Mouse (Mus musculus) liver, embryonic 12.5 days (tissue): Measurements from ENCODE around the gene Gtf2f2. TPM values are rescaled to one million over a fixed set of nuclear protein-coding genes. Genes with fewer than 3 reads are reported as not detected.
"Not testable (repeated sequence)": the region's sequence is repeated elsewhere in the genome, so short reads cannot be mapped to it uniquely, and the experiment has no call there.

Source experiments
- ATAC-seq: fragments of 200-750 bp; cut with Nextera tagmentation; 2 replicates; pipeline ENCODE4 v1.8.0; 2017; ENCODE audit warnings: moderate number of reproducible peaks, mild to moderate bottlenecking, moderate library complexity
- H3K27ac ChIP-seq: fragments of 300-500 bp; sonication (generic); 2 replicates; pipeline ENCODE4 v1.5.1; 2016; ENCODE audit warnings: mild to moderate bottlenecking
- H3K27me3 ChIP-seq: fragments of 300-500 bp; sonication (generic); replicated peaks from 2 replicates; pipeline ENCODE4 v1.6.1; 2016; ENCODE audit warnings: mild to moderate bottlenecking, moderate library complexity
- H3K36me3 ChIP-seq: fragments of 300-500 bp; sonication (generic); 2 replicates; pipeline ENCODE4 v1.6.1; 2016; ENCODE audit warnings: mild to moderate bottlenecking, moderate library complexity
- H3K4me1 ChIP-seq: fragments of 300-500 bp; sonication (generic); 2 replicates; pipeline ENCODE4 v1.6.1; 2016
- H3K4me2 ChIP-seq: fragments of 300-500 bp; sonication (generic); 2 replicates; pipeline ENCODE4 v1.6.1; 2016; ENCODE audit warnings: mild to moderate bottlenecking, moderate library complexity
- H3K4me3 ChIP-seq: fragments of 300-500 bp; sonication (generic); 2 replicates; pipeline ENCODE4 v1.5.1; 2016; ENCODE audit warnings: mild to moderate bottlenecking, moderate library complexity
- H3K9ac ChIP-seq: fragments of 300-500 bp; sonication (generic); 2 replicates; pipeline ENCODE4 v1.6.1; 2016; ENCODE audit warnings: mild to moderate bottlenecking, moderate library complexity
- H3K9me3 ChIP-seq: fragments of 300-500 bp; sonication (generic); replicated peaks from 2 replicates; pipeline ENCODE4 v1.6.1; 2016; ENCODE audit warnings: mild to moderate bottlenecking, moderate library complexity
- WGBS: fragments of 180-500 bp; shearing (Covaris S2); methylation state at CpG from one replicate; pipeline ENCODE4 v1.1.7; 2016; ENCODE audit not compliant: insufficient replicate concordance; 5-methylcytosine and 5-hydroxymethylcytosine counted together
- polyA plus RNA-seq: library from polyadenylated mRNA; unstranded; fragments of >200 nt; fragmentation: Nextera tagmentation; extraction: Ambion mirVana; gene quantifications from 2 replicates; pipeline ENCODE4 v1.2.1, GENCODE M21; 2016

Gtf2f2 gene
- polyA plus RNA-seq, 1 experiment from 2014 or later, result 40.8 TPM

DNA sequence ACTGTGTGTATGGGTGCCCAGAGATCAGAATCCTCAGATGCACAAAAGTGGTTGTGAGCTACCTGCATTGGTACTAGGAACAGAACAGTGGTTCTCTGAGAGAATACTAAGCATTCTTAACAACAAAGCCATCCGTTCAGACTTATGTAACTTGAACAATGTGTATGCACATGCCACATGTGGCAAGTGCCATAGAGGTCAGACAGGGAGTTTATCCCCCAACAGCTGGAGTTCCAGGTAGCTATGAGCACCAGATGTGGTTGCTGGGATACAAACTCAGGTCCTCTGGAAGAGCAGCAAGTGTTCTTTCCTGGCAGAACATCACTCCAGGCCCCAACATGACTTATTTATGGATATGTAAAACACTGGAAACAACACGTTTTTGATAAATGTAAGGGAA, 57.7 kb downstream of the Gtf2f2 start:
- no peak overlapping the region for H3K27ac ChIP-seq
- 62% methylated on average over 2 of the region's 2 CpGs for WGBS
- no peaks in the 10 kb centered on the region for H3K36me3 ChIP-seq

DNA sequence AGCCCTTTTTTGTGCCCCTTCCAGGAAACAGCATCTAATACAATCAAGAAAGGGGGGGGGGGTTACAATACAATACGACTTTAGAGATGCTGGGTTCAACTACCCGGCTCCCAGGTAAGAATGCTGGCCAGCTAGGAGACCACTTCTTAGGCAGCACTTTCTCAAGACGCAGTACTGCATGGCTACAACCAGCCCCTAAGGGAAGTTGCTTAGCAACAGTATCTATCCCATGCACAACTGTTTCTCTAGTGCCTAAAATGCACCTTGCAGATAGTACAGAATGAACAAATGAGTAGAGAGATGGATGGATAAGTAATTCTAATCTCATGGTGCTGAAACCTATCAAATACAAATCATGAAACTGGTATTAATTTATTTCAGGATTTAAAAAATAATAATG, 63.0 kb downstream of the Gtf2f2 start:
- Histone ChIP-seq H3K4me2 (no peak overlapping the region), H3K36me3 (0 out of 2 replicates have a peak, but pooled peaks cover 7% of the 10 kb centered on the region), H3K9me3 (no peaks in the 10 kb centered on the region), H3K27ac (no peak overlapping the region), H3K4me1 (peaks cover 9% of the 10 kb centered on the region), H3K27me3 (no peaks in the 10 kb centered on the region), H3K4me3 (no peak overlapping the region), H3K9ac (no peak overlapping the region)
- 51% methylated on average over 3 of the region's 3 CpGs for WGBS
- ATAC-seq, result no peak

More for the DNA sequence above, 57.7 kb downstream of the Gtf2f2 start:
- Histone ChIP-seq H3K27me3 (no peaks in the 10 kb centered on the region), H3K9ac (no peak overlapping the region), H3K4me1 (0 out of 2 replicates have a peak, but pooled peaks cover 9% of the 10 kb centered on the region), H3K4me3 (no peak overlapping the region), H3K9me3 (no peaks in the 10 kb centered on the region), H3K4me2 (no peak overlapping the region)
- no peak for ATAC-seq

DNA sequence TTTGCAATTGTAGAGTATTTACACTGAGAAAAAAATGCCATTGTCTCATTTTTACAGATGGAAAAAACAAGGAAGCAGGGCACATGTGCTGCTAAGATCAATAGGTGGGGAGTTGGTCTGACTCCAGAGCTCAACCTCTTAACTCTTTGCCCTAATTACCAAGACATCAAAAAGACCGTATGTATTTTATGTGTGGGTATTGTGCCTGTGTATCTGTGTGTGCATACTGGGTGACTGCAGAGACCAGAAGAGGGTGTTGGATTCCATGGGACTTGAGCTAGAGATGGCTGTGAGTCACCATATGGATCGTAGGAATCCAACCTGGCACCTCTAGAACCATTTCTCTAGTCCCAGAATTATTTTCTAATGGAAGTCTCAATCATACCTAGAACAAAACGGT, 68.3 kb downstream of the Gtf2f2 start:
- Histone ChIP-seq H3K4me2 (no peak overlapping the region), H3K27ac (no peak overlapping the region), H3K9ac (no peak overlapping the region), H3K36me3 (0 out of 2 replicates have a peak, but pooled peaks cover 7% of the 10 kb centered on the region), H3K4me3 (no peak overlapping the region), H3K27me3 (no peaks in the 10 kb centered on the region), H3K4me1 (no peaks in the 10 kb centered on the region), H3K9me3 (no peaks in the 10 kb centered on the region)
- 85% methylated on average over 3 of the region's 3 CpGs for WGBS
- no peak for ATAC-seq

DNA sequence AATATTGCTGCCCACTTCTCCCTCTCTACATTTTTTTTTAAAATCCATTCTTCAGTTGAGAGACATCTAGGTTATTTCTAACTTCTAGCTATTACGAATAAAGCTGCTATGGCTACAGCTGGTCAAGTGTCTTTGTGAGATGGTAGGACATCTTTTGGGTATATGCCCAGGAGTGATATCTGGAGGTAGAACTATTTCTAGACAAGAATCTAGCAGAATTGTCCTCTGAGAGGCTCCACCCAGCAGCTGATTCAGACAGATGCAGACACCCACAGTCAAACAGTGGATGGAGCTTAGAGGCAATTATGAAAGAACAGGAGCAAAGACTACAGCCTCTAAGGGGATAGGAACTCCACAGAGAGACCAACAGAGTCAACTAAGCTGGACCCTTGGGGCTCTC, 69.2 kb downstream of the Gtf2f2 start:
- 0 out of 2 replicates have a peak, but pooled peaks cover 5% of the 10 kb centered on the region for H3K36me3 ChIP-seq
- H3K4me2 ChIP-seq, result no peak overlapping the region
- H3K9me3 ChIP-seq, result no peaks in the 10 kb centered on the region
- ATAC-seq, result no peak
- H3K27me3 ChIP-seq, result no peaks in the 10 kb centered on the region
- 77% methylated on average over 1 of the region's 1 CpGs for WGBS
- H3K4me1 ChIP-seq, result no peaks in the 10 kb centered on the region
- no peak overlapping the region for H3K9ac ChIP-seq
- H3K4me3 ChIP-seq, result no peak overlapping the region
- no peak overlapping the region for H3K27ac ChIP-seq

DNA sequence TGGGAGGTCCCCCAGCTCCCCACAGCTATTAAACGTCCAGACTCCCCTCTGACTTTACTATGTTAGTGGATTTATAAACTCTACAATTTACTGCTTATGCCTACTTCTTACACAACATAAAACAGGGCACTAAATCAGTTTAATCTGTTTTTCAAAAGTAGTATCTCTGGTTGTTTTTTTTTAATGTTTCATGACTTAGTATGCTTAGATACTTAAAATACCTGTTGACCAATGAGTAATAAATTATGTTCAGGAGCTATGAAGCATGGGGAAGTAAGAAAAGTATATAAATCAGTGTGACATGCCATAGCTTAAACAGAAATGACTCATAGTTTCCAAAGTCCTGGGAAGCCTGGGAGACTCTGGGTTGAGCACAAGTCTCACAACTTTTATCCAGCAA, 73.0 kb downstream of the Gtf2f2 start:
- H3K4me2 ChIP-seq, result no peak overlapping the region
- WGBS, result 69% methylated on average over 1 of the region's 1 CpGs
- no peaks in the 10 kb centered on the region for H3K27me3 ChIP-seq
- H3K27ac ChIP-seq, result no peak overlapping the region
- H3K9ac ChIP-seq, result no peak overlapping the region
- H3K9me3 ChIP-seq, result no peaks in the 10 kb centered on the region
- ATAC-seq, result no peak
- no peaks in the 10 kb centered on the region for H3K36me3 ChIP-seq
- H3K4me1 ChIP-seq, result no peaks in the 10 kb centered on the region
- no peak overlapping the region for H3K4me3 ChIP-seq

- Histone ChIP-seq H3K9ac (no peak overlapping the region), H3K4me2 (no peak overlapping the region), H3K4me3 (no peak overlapping the region), H3K27me3 (no peaks in the 10 kb centered on the region), H3K27ac (no peak overlapping the region), H3K9me3 (no peaks in the 10 kb centered on the region), H3K4me1 (no peaks in the 10 kb centered on the region), H3K36me3 (peaks cover 7% of the 10 kb centered on the region)
- 70% methylated on average over 2 of the region's 2 CpGs for WGBS
- no peak for ATAC-seq
Measured at GRCm38 (mm10) chr14:75934359-75934758, 76.3 kb downstream of the Gtf2f2 start.

DNA sequence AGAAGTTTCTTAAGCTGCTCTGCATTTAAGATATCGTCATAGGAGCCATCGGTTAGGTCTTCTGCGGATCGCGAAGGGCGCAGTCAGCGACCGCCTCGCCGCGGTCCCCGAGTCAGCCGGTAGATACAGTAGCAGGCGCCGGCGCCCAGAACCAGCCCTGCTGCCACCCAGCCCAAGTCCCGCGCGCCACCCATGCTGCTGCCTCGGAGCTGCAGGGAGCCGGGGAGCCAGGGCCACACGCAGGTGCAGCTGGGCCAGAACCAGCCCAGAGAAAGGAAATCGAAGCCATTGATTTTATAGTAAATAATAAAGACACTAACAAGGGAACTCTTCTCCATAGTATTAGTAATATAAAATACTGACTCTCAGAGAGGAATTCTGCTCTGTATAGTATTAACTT, 79.4 kb downstream of the Gtf2f2 start:
- H3K9ac ChIP-seq, result no peak overlapping the region
- peaks cover 7% of the 10 kb centered on the region for H3K36me3 ChIP-seq
- H3K27me3 ChIP-seq, result no peaks in the 10 kb centered on the region
- no peak overlapping the region for H3K4me3 ChIP-seq
- 92% methylated on average over 23 of the region's 23 CpGs for whole genome bisulfite sequencing
- no peak overlapping the region for H3K4me2 ChIP-seq
- H3K4me1 ChIP-seq, result no peaks in the 10 kb centered on the region
- H3K9me3 ChIP-seq, result no peaks in the 10 kb centered on the region
- ATAC-seq, result no peak
- no peak overlapping the region for H3K27ac ChIP-seq

DNA sequence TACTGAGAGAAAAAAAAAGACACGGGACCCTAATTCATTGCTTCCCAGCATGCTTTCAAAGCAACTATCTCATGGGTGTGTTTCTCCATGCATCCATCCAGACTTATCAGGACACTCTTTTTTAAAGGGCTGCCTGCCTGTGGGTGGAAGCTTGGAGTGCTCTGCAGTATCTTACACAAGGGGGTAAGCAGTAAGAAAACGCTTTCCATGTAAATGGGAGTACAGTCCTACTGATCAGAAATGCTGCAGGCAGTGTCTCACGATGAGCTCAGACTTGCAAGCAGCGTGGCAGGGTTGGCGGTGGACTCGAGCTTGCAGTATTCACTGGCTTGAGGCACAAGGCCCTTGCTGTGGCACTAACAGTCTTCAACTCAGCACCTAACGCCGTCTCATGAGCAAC, 81.0 kb downstream of the Gtf2f2 start:
- not testable (repeated sequence) for H3K4me1 ChIP-seq, H3K9me3 ChIP-seq, H3K4me2 ChIP-seq, H3K27ac ChIP-seq, H3K36me3 ChIP-seq, H3K4me3 ChIP-seq, H3K27me3 ChIP-seq, H3K9ac ChIP-seq, ATAC-seq
- 87% methylated on average over 8 of the region's 8 CpGs for WGBS

- no peak overlapping the region for H3K9ac ChIP-seq
- no peak for ATAC-seq
- H3K9me3 ChIP-seq, result no peaks in the 10 kb centered on the region
- H3K4me1 ChIP-seq, result no peaks in the 10 kb centered on the region
- no peaks in the 10 kb centered on the region for H3K27me3 ChIP-seq
- no peaks in the 10 kb centered on the region for H3K36me3 ChIP-seq
- no peak overlapping the region for H3K4me2 ChIP-seq
- H3K4me3 ChIP-seq, result no peak overlapping the region
- WGBS, result 79% methylated on average over 1 of the region's 1 CpGs
- H3K27ac ChIP-seq, result no peak overlapping the region
Measured at GRCm38 (mm10) chr14:75923314-75924052, 87.2 kb downstream of the Gtf2f2 start.

DNA sequence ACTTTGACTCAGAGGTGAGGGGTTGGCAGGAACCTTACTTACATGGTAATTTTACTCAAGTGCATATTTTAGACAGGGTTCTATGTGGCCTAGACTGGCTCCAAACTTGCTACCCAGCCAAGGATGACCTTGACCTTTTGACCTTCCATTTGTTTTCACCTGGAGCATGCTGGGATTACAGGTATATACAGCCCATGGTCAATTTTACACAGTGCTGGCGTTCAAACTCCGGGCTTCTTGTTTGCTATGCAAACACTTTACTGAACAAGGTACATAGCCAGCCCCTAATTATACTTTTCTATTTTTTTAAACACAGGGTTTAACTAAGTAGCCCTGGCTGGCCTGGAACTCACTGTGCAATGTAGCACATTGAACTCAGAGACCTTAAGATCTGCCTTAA, 98.0 kb downstream of the Gtf2f2 start:
- Histone ChIP-seq H3K4me3 (no peak overlapping the region), H3K9ac (no peak overlapping the region), H3K36me3 (peaks cover 8% of the 10 kb centered on the region), H3K9me3 (no peaks in the 10 kb centered on the region), H3K4me1 (no peaks in the 10 kb centered on the region), H3K27ac (no peak overlapping the region), H3K27me3 (no peaks in the 10 kb centered on the region), H3K4me2 (no peak overlapping the region)
- 79% methylated on average over 2 of the region's 2 CpGs for WGBS
- peak; percentile 61 for ATAC-seq

- H3K36me3 ChIP-seq, result peaks cover 8% of the 10 kb centered on the region
- H3K9ac ChIP-seq, result no peak overlapping the region
- H3K4me1 ChIP-seq, result no peaks in the 10 kb centered on the region
- no peaks in the 10 kb centered on the region for H3K9me3 ChIP-seq
- 89% methylated on average over 6 of the region's 6 CpGs for WGBS
- no peak for ATAC-seq
- H3K4me2 ChIP-seq, result no peak overlapping the region
- no peaks in the 10 kb centered on the region for H3K27me3 ChIP-seq
- no peak overlapping the region for H3K4me3 ChIP-seq
- H3K27ac ChIP-seq, result no peak overlapping the region
Measured at GRCm38 (mm10) chr14:75911968-75912367, 98.7 kb downstream of the Gtf2f2 start.

GRCm38 (mm10) chr14:75906931-75907330, 103.7 kb downstream of the Gtf2f2 start:
- Histone ChIP-seq H3K9ac (no peak overlapping the region), H3K27me3 (no peaks in the 10 kb centered on the region), H3K9me3 (no peaks in the 10 kb centered on the region), H3K4me1 (no peaks in the 10 kb centered on the region), H3K4me2 (no peak overlapping the region), H3K4me3 (no peak overlapping the region), H3K27ac (no peak overlapping the region), H3K36me3 (peaks cover 36% of the 10 kb centered on the region)
- ATAC-seq, result no peak
- 79% methylated on average over 8 of the region's 8 CpGs for WGBS

GRCm38 (mm10) chr14:75904972-75905371, 105.7 kb downstream of the Gtf2f2 start:
- 70% methylated on average over 3 of the region's 3 CpGs for WGBS
- Histone ChIP-seq H3K36me3 (peaks cover 42% of the 10 kb centered on the region), H3K4me2 (no peak overlapping the region), H3K27me3 (no peaks in the 10 kb centered on the region), H3K4me1 (peaks cover 16% of the 10 kb centered on the region), H3K27ac (no peak overlapping the region), H3K9me3 (no peaks in the 10 kb centered on the region), H3K4me3 (no peak overlapping the region), H3K9ac (no peak overlapping the region)
- no peak for ATAC-seq
